In genomic region chr2:29097955-29098354, GRCm38 (mm10) we compare ENCODE assay signal across 12 mouse cellular contexts. TPM values are rescaled to one million over a fixed set of nuclear protein-coding genes. Genes with fewer than 3 reads are reported as not detected.
"Had no signal": no experiment of that assay in that cellular context is flagged by ENCODE, and none has a peak within 500 bp of the region (broad histone marks: within the 10 kb centered on the region; RNA-seq: fewer than 3 reads in every experiment).

No protein-coding gene starts in this region.

RNA-seq across cellular contexts. Expression of gene Cfap77, which starts 43.1 kb away (rescaled TPM):
- total RNA-seq: common myeloid progenitor, adult 5-6 weeks; gastrocnemius, adult 18-20 months; gastrocnemius, adult 2 months; gastrocnemius, adult 8-10 months; gastrocnemius, postnatal 10 days; gastrocnemius, postnatal 14 days; gastrocnemius, postnatal 25 days; gastrocnemius, postnatal 36 days; heart, adult 2 months; heart, adult 8-10 months had no signal
- polyA plus RNA-seq: erythroblast, embryonic 14.5 days; forebrain, embryonic 15.5 days had no signal
